Mouse (Mus musculus): ENCODE measurements around the gene Spdef.

DNA sequence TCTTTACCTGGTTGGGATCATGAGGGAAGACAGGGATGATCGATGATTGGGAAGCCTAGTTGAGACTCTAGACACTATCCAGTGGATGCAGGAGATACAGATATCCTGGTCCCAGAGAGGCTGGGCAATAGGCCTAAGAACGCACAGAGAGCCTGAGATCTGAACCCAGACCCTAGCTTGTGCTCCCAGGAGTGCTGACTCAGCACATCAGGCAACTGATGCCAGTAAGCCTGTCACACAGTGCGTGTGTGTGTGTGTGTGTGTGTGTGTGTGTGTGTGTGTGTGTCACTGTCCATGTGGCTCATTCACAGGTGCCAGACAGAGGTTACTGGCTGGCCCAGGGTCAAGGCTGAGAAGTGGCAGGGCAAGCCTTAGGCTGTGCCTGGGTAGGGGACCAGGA, 3.9 kb upstream of the Spdef start:
- no peak for TF ChIP-seq CTCF (IDR thresholded peaks at IDR 0.05; ENCODE audit: low read depth)
- no peak for TF ChIP-seq EP300 (optimal IDR thresholded peaks at IDR 0.05)

Data from stomach, postnatal 0 days (tissue).